Mouse (Mus musculus) erythroid progenitor cell, adult 5-6 weeks (primary cell): ENCODE results near the gene 1700016H13Rik. TPM values are rescaled to one million over a fixed set of nuclear protein-coding genes. Genes with fewer than 3 reads are reported as not detected.

Experiments
- ATAC-seq: replicated peaks from 2 replicates; pipeline ENCODE4 v1.8.0; 2016; ENCODE audit warnings: moderate number of reproducible peaks, mild to moderate bottlenecking, moderate TSS enrichment, inconsistent platforms; ENCODE audit not compliant: poor library complexity, low FRiP score, severe bottlenecking
- total RNA-seq, 2 experiments: library from RNA; stranded (forward) in 1 of 2; stranded (reverse) in 1 of 2; fragments of 150-400 nt in 1 of 2; fragments of 186-747, 209-891 nt in 1 of 2; gene quantifications; 2 replicates each; pipeline versions ENCODE4 v1.2.3 to v1.2.4; 2015 to 2017; ENCODE audit warnings: low replicate concordance in 2 of 2

1700016H13Rik gene
- not detected in 2 replicates for total RNA-seq (2015; ENCODE audit: low replicate concordance)
- total RNA-seq (2017; ENCODE audit: low replicate concordance): not detected in 2 replicates

- ATAC-seq: 0 out of 2 replicates have a peak, but pooled peaks have one; percentile 65
Observed at GRCm38 (mm10) chr5:103655346-103656118, at the start of gene 1700016H13Rik. Gene 1700016H13Rik, minus strand, starts transcription at chr5:103656010.

- no peak for ATAC-seq
Observed at GRCm38 (mm10) chr5:103705331-103705730, 49.5 kb upstream of the 1700016H13Rik start.

- no peak for ATAC-seq
Observed at GRCm38 (mm10) chr5:103702527-103702926, 46.7 kb upstream of the 1700016H13Rik start.

- peak; percentile 78; the same call in 1 of the 2 replicates for ATAC-seq
Observed at GRCm38 (mm10) chr5:103701466-103701865, 45.7 kb upstream of the 1700016H13Rik start.

GRCm38 (mm10) chr5:103700661-103701060 lies 44.9 kb upstream of the 1700016H13Rik start:
- ATAC-seq: no peak

- no peak for ATAC-seq
Observed at GRCm38 (mm10) chr5:103699537-103699936, 43.7 kb upstream of the 1700016H13Rik start.

- ATAC-seq: no peak
Observed at GRCm38 (mm10) chr5:103698577-103698976, 42.8 kb upstream of the 1700016H13Rik start.

- ATAC-seq: no peak
Observed at GRCm38 (mm10) chr5:103697875-103698491, 42.2 kb upstream of the 1700016H13Rik start.

- ATAC-seq: no peak
Observed at GRCm38 (mm10) chr5:103694094-103694493, 38.3 kb upstream of the 1700016H13Rik start.

GRCm38 (mm10) chr5:103693041-103693641 lies 37.3 kb upstream of the 1700016H13Rik start:
- no peak for ATAC-seq

- 0 out of 2 replicates have a peak, but pooled peaks have one; percentile 4 for ATAC-seq
Observed at GRCm38 (mm10) chr5:103692531-103693040, 36.8 kb upstream of the 1700016H13Rik start.

- ATAC-seq: peak; percentile 97
Observed at GRCm38 (mm10) chr5:103691624-103692530, 36.1 kb upstream of the 1700016H13Rik start, which contains the start of gene Aff1. Gene Aff1, plus strand, starts transcription at chr5:103692374.

GRCm38 (mm10) chr5:103691171-103691570 lies 35.4 kb upstream of the 1700016H13Rik start:
- ATAC-seq: no peak

- ATAC-seq: no peak
Observed at GRCm38 (mm10) chr5:103690190-103690589, 34.4 kb upstream of the 1700016H13Rik start.

- no peak for ATAC-seq
Observed at GRCm38 (mm10) chr5:103689645-103690044, 33.8 kb upstream of the 1700016H13Rik start.

- no peak for ATAC-seq
Observed at GRCm38 (mm10) chr5:103681824-103682223, 26.0 kb upstream of the 1700016H13Rik start.

GRCm38 (mm10) chr5:103680381-103680780 lies 24.6 kb upstream of the 1700016H13Rik start:
- peak; percentile 84 for ATAC-seq

- no peak for ATAC-seq
Observed at GRCm38 (mm10) chr5:103678974-103679373, 23.2 kb upstream of the 1700016H13Rik start.

- ATAC-seq: no peak
Observed at GRCm38 (mm10) chr5:103677894-103678293, 22.1 kb upstream of the 1700016H13Rik start.
